Mouse (Mus musculus): Measurements from ENCODE around the gene Rhox13. TPM values are rescaled to one million over a fixed set of nuclear protein-coding genes. Genes with fewer than 3 reads are reported as not detected.

The Rhox13 gene
- polyA plus RNA-seq (2012; rRNA removed; ENCODE audit: low replicate concordance) = not detected in 2 replicates

GRCm38 (mm10) chrX:38120982-38121381 is at the start of gene Rhox13:
Gene Rhox13 (plus strand): TSS chrX:38121219.

GRCm38 (mm10) chrX:38085041-38085440 is 36.0 kb upstream of the Rhox13 start, which contains the start of gene Rhox11:
Gene Rhox11 (minus strand): TSS chrX:38085141.

GRCm38 (mm10) chrX:38110807-38111206 is 10.2 kb upstream of the Rhox13 start, which contains the start of gene Rhox12:
Gene Rhox12 (minus strand): TSS chrX:38110907.

Other genes starting within 250 kb of the Rhox13 start
- gene Rhox8, start 242.3 kb upstream of the Rhox13 start, polyA plus RNA-seq (2012; rRNA removed; ENCODE audit: low replicate concordance) = not detected in 2 replicates
- not detected in 2 replicates for gene Rhox7b, start 224.0 kb upstream of the Rhox13 start, polyA plus RNA-seq (2012; rRNA removed; ENCODE audit: low replicate concordance)
- not detected in 2 replicates for gene Rhox9, start 219.4 kb upstream of the Rhox13 start, polyA plus RNA-seq (2012; rRNA removed; ENCODE audit: low replicate concordance)
- not detected in 2 replicates for gene Btg1-ps1, start 102.4 kb upstream of the Rhox13 start, polyA plus RNA-seq (2012; rRNA removed; ENCODE audit: low replicate concordance)
- not detected in 2 replicates for gene Btg1-ps2, start 78.1 kb upstream of the Rhox13 start, polyA plus RNA-seq (2012; rRNA removed; ENCODE audit: low replicate concordance)
- not detected in 2 replicates for gene Rhox10, start 54.7 kb upstream of the Rhox13 start, polyA plus RNA-seq (2012; rRNA removed; ENCODE audit: low replicate concordance)
- gene Rhox11, start 36.1 kb upstream of the Rhox13 start, polyA plus RNA-seq (2012; rRNA removed; ENCODE audit: low replicate concordance) = not detected in 2 replicates
- gene Rhox12, start 10.3 kb upstream of the Rhox13 start, polyA plus RNA-seq (2012; rRNA removed; ENCODE audit: low replicate concordance) = not detected in 2 replicates
- 3.1 and 5.7 TPM in 2 replicates for gene Zbtb33, start 68.6 kb downstream of the Rhox13 start, polyA plus RNA-seq (2012; rRNA removed; ENCODE audit: low replicate concordance)
- gene Tmem255a, start 131.2 kb downstream of the Rhox13 start, polyA plus RNA-seq (2012; rRNA removed; ENCODE audit: low replicate concordance) = 0.92 and 1.3 TPM in 2 replicates
- 0.37 TPM in 1 of 2 replicates, not detected in the other for gene Atp1b4, start 195.0 kb downstream of the Rhox13 start, polyA plus RNA-seq (2012; rRNA removed; ENCODE audit: low replicate concordance)

All from mammary gland, adult 2 months (tissue).